9 mouse cellular contexts compared by ENCODE assay signal in genomic region chr4:44710701-44711097, GRCm38 (mm10). TPM values are rescaled to one million over a fixed set of nuclear protein-coding genes. Genes with fewer than 3 reads are reported as not detected.
DNase-seq lines count a peak whose midpoint lies in the region; ATAC-seq and TF ChIP-seq lines count a peak whose summit lies in the region.
"Had no signal": no experiment of that assay in that cellular context is flagged by ENCODE, and none has a peak within 500 bp of the region (broad histone marks: within the 10 kb centered on the region; RNA-seq: fewer than 3 reads in every experiment).

No protein-coding gene starts in this region.

- no peaks in the 10 kb centered on the region for H3K36me3 ChIP-seq in heart, postnatal 0 days (replicated peaks; ENCODE audit: control insufficient read depth, insufficient read depth, low read length)
- H3K36me3 ChIP-seq in limb, embryonic 15.5 days: no peaks in the 10 kb centered on the region
- H3K36me3 ChIP-seq in lung, postnatal 0 days (ENCODE audit: insufficient read depth, low read length): no peaks in the 10 kb centered on the region

- no peak overlapping the region for H3K27ac ChIP-seq in heart, postnatal 0 days (ENCODE audit: low read depth)
- peak overlapping the region; percentile 97 for H3K27ac ChIP-seq in bone marrow, adult 2 months (ENCODE audit: control insufficient read depth, insufficient read depth, low read depth, low read length, poor library complexity)
- H3K27ac ChIP-seq in limb, embryonic 15.5 days: no peak overlapping the region
- no peak overlapping the region for H3K27ac ChIP-seq in lung, postnatal 0 days (ENCODE audit: low read length)

- DNase-seq in heart, postnatal 0 days (ENCODE audit: low spot score): no peak
- DNase-seq in heart, adult 11 months: no peak
- DNase-seq in B cell, adult 2 months: peak; percentile 89 to 90
- DNase-seq in lung, postnatal 0 days (ENCODE audit: low spot score): no peak

- WGBS in heart, postnatal 0 days: 4% methylated on average over 30 of the region's 30 CpGs
- WGBS in bone marrow, adult 2 months: 5% methylated on average over 30 of the region's 30 CpGs
- WGBS in limb, embryonic 15.5 days: 4% methylated on average over 30 of the region's 30 CpGs
- 2% methylated on average over 30 of the region's 30 CpGs for WGBS in lung, postnatal 0 days

- H3K9ac ChIP-seq in heart, postnatal 0 days (replicated peaks; ENCODE audit: low read depth, low read length): no peak overlapping the region
- no peak overlapping the region for H3K9ac ChIP-seq in limb, embryonic 15.5 days
- no peak overlapping the region for H3K9ac ChIP-seq in lung, postnatal 0 days (replicated peaks; ENCODE audit: low read depth)

- no peak for ATAC-seq in heart, postnatal 0 days (ENCODE audit: insufficient read depth, low read depth)
- no peak for ATAC-seq in limb, embryonic 15.5 days (ENCODE audit: insufficient number of reproducible peaks, low FRiP score, low TSS enrichment, low read depth)
- no peak for ATAC-seq in erythroblast, adult 5-6 weeks (replicated peaks; ENCODE audit: low FRiP score, poor library complexity, severe bottlenecking)
- no peak for ATAC-seq in lung, postnatal 0 days
- ATAC-seq in monocyte, adult 5-6 weeks (replicated peaks; ENCODE audit: insufficient number of reproducible peaks, low FRiP score, low TSS enrichment, poor library complexity, severe bottlenecking): no peak
- ATAC-seq: Patski had no signal

- peaks cover 99% of the 10 kb centered on the region for H3K27me3 ChIP-seq in heart, postnatal 0 days (ENCODE audit: control insufficient read depth, insufficient read depth, low read length)
- peaks cover 98% of the 10 kb centered on the region for H3K27me3 ChIP-seq in limb, embryonic 15.5 days
- peaks cover 84% of the 10 kb centered on the region for H3K27me3 ChIP-seq in lung, postnatal 0 days (replicated peaks; ENCODE audit: insufficient read depth, low read length)

- H3K9me3 ChIP-seq in heart, postnatal 0 days (replicated peaks; ENCODE audit: control insufficient read depth, low read length): no peaks in the 10 kb centered on the region
- H3K9me3 ChIP-seq in limb, embryonic 15.5 days: no peaks in the 10 kb centered on the region
- no peaks in the 10 kb centered on the region for H3K9me3 ChIP-seq in lung, postnatal 0 days (ENCODE audit: low read length)

- TF ChIP-seq POLR2A in bone marrow, adult 2 months (IDR thresholded peaks at IDR 0.05; ENCODE audit: borderline replicate concordance, control insufficient read depth, low read depth, low read length): peak; percentile 83; the same call in 1 of the 2 replicates

- TF ChIP-seq CTCF in heart, postnatal 0 days (IDR thresholded peaks at IDR 0.05; ENCODE audit: low read depth): no peak
- TF ChIP-seq CTCF in bone marrow, adult 2 months (IDR thresholded peaks at IDR 0.05; ENCODE audit: control insufficient read depth, insufficient read depth, low read length): no peak
- TF ChIP-seq CTCF in lung, postnatal 0 days (IDR thresholded peaks at IDR 0.05): no peak

- no peak for TF ChIP-seq EP300 in heart, postnatal 0 days (IDR thresholded peaks at IDR 0.05; ENCODE audit: low read depth)
- TF ChIP-seq EP300 in lung, postnatal 0 days (IDR thresholded peaks at IDR 0.05): no peak

- H3K4me3 ChIP-seq in heart, postnatal 0 days (ENCODE audit: low read depth, low read length): 0 out of 2 replicates have a peak overlapping the region, but pooled peaks have one; percentile 18
- H3K4me3 ChIP-seq in bone marrow, adult 2 months (replicated peaks; ENCODE audit: control insufficient read depth, low read depth, low read length): peak overlapping the region; percentile 57
- peak overlapping the region; percentile 8; the same call in 1 of the 2 replicates for H3K4me3 ChIP-seq in limb, embryonic 15.5 days
- no peak overlapping the region for H3K4me3 ChIP-seq in lung, postnatal 0 days (ENCODE audit: low read depth, low read length)

- no peak overlapping the region for H3K4me2 ChIP-seq in heart, postnatal 0 days (ENCODE audit: low read depth, low read length)
- H3K4me2 ChIP-seq in limb, embryonic 15.5 days: no peak overlapping the region
- no peak overlapping the region for H3K4me2 ChIP-seq in lung, postnatal 0 days (replicated peaks; ENCODE audit: low read depth, low read length)

- no peaks in the 10 kb centered on the region for H3K4me1 ChIP-seq in heart, postnatal 0 days (ENCODE audit: control insufficient read depth, insufficient read depth)
- no peaks in the 10 kb centered on the region; the same call in 1 of the 2 replicates for H3K4me1 ChIP-seq in bone marrow, adult 2 months (ENCODE audit: control insufficient read depth, insufficient read depth, low read length)
- H3K4me1 ChIP-seq in limb, embryonic 15.5 days: peaks cover 34% of the 10 kb centered on the region
- H3K4me1 ChIP-seq in lung, postnatal 0 days (ENCODE audit: insufficient read depth, low read depth, low read length): no peaks in the 10 kb centered on the region

RNA-seq across cellular contexts. Expression of gene Pax5, which starts 0.4 kb away (rescaled TPM):
- 0.04 TPM in 1 of 2 replicates, not detected in the other for total RNA-seq in heart, postnatal 0 days (2014; rRNA removed; ENCODE audit: low replicate concordance)
- polyA plus RNA-seq in heart, postnatal 0 days (2015; fragmentation: Nextera tagmentation; extraction: Ambion mirVana): not detected in 2 replicates
- 18.0 and 35.6 TPM in 2 replicates for polyA plus RNA-seq in bone marrow, adult 2 months (2011; ENCODE audit: insufficient read depth, insufficient read length, low replicate concordance, missing spikeins)
- polyA plus RNA-seq in limb, embryonic 15.5 days (2015; fragmentation: Nextera tagmentation; extraction: Ambion mirVana): 0.18 TPM in 1 of 2 replicates, not detected in the other
- 0.63 TPM in 1 of 2 replicates, not detected in the other for total RNA-seq in erythroblast, adult 5-6 weeks (2015; ENCODE audit: low replicate concordance)
- total RNA-seq in erythroblast, adult 5-6 weeks (2017; ENCODE audit: low replicate concordance): 0.14 TPM in 1 of 2 replicates, not detected in the other
- 0.05 and 0.12 TPM in 2 replicates for polyA plus RNA-seq in lung, postnatal 0 days (2015; fragmentation: Nextera tagmentation; extraction: Ambion mirVana)
- 11.9 to 15.7 TPM (median 14.1 TPM) in 3 replicates for total RNA-seq in monocyte, adult 5-6 weeks (2017)
- polyA plus RNA-seq: Patski had no signal

RNA-seq across cellular contexts. Expression of gene Zcchc7, which starts 45.0 kb away (rescaled TPM):
- 7.3 and 14.1 TPM in 2 replicates for total RNA-seq in heart, postnatal 0 days (2014; rRNA removed; ENCODE audit: low replicate concordance)
- polyA plus RNA-seq in heart, postnatal 0 days (2015; fragmentation: Nextera tagmentation; extraction: Ambion mirVana): 21.4 and 22.4 TPM in 2 replicates
- 31.5 and 43.4 TPM in 2 replicates for polyA plus RNA-seq in bone marrow, adult 2 months (2011; ENCODE audit: insufficient read depth, insufficient read length, low replicate concordance, missing spikeins)
- polyA plus RNA-seq in limb, embryonic 15.5 days (2015; fragmentation: Nextera tagmentation; extraction: Ambion mirVana): 42.8 and 47.6 TPM in 2 replicates
- 15.9 and 19.2 TPM in 2 replicates for total RNA-seq in erythroblast, adult 5-6 weeks (2015; ENCODE audit: low replicate concordance)
- total RNA-seq in erythroblast, adult 5-6 weeks (2017; ENCODE audit: low replicate concordance): 31.5 and 39.8 TPM in 2 replicates
- 40.8 and 49.6 TPM in 2 replicates for polyA plus RNA-seq in lung, postnatal 0 days (2015; fragmentation: Nextera tagmentation; extraction: Ambion mirVana)
- 181 to 238 TPM (median 236 TPM) in 3 replicates for total RNA-seq in monocyte, adult 5-6 weeks (2017)

Comparison
In these comparisons a context has a peak if more than half of its experiments do, and no peak if none do; other contexts are left out.
1. DNase-seq: peak in B cell, adult 2 months (2 of 2); none in heart, postnatal 0 days (single experiment), heart, adult 11 months (single experiment) and lung, postnatal 0 days (single experiment).
2. RNA of gene Pax5, which starts 0.4 kb away (polyA plus RNA-seq): 18.0 to 35.6 TPM in bone marrow, adult 2 months; 0.18 TPM in limb, embryonic 15.5 days, 0.05 to 0.12 TPM in lung, postnatal 0 days and not detected in heart, postnatal 0 days; every median in the first group is over 10 times any median in the second.